Mouse (Mus musculus) spleen, postnatal 36 days (tissue): ENCODE measurements around the gene Glrb.

ENCODE experiments used
- DNase-seq, 2 experiments: peaks; one replicate each; pipeline ENCODE4 v3.0.0; 2022; ENCODE audit warnings: low spot score in 2 of 2, mixed read lengths in 1 of 2

Gene Glrb

DNA sequence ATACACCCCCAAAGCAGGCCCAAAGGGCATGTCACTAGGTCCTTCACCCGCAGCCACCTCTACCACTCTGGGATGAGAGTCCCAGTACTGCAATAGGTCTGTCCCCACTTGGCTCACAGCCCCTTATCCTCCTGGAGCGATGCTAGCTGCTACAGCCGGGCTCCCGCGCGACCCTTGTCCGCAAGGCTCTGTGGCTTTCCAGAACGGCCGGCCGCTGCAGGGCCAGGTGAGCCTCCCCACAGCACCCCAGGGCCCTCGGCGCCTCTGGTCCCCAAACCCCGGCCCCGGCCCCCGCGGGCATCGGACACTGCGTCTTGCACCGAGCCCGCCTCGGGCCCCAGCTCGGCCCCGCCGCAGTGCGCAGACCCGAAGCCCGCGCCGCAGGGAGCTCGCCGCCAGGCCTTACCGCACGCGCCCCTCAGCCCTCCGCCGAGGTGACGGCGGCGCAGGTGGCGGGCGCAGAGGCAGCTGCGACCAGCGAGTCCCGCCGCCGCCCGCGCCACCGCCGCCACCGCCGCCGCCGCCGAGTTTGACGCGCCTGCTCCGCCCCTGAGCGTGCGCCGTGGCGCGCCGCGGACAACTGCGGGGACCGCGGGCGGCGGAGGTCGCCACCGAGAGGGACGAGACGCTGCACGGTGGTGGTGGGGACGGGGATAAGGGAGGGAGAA lies at the start of gene Glrb:
Glrb (minus strand) TSS at position 550 of the 668 bp plus-strand sequence.
- DNase-seq, result no peak

GRCm38 (mm10) chr3:80959965-80960364 lies 46.5 kb upstream of the Glrb start:
- no peak for DNase-seq

DNA sequence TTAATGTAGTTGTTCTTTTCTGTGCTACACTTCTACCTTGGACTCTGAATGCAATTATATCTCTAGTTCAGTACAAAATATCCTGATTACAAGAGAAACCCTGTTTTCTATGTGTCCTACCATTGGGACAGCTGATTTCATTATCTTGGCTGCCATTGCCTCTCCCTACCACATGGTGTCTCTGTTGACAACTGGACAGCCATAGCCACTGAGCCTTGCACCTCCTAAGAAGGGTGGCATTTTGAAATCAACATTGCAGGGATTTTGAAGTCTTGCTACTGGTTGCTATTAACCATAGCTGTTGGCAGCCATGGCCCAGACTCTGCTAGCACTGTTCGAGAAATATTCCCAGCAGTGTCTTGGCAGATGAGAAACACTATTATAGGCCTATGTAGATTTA lies 45.1 kb upstream of the Glrb start:
- DNase-seq, result peak; percentile 6

GRCm38 (mm10) chr3:80913779-80914284 lies 372 bp upstream of the Glrb start:
- DNase-seq, result no peak

GRCm38 (mm10) chr3:80894745-80895480 lies 18.5 kb downstream of the Glrb start:
- DNase-seq, result no peak

DNA sequence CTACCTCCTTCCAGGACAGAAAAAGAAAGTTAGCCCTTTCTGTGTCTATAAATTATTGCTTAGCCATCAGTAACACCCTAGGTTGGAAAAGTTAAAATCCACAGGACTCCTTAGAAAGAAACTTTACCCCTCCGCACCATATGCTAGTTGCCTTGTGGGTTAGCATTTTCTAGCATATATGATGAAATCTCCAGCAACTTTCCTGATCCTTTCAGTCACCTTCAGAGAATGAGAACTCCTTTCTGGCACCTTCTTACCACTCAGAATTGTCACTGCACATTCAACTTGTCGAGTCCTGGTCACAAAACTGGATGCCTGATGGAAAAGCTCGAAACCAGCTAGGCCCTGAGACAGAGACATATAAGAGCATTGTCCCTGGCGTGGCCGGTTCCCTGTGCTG lies 19.1 kb downstream of the Glrb start:
- DNase-seq, result no peak

DNA sequence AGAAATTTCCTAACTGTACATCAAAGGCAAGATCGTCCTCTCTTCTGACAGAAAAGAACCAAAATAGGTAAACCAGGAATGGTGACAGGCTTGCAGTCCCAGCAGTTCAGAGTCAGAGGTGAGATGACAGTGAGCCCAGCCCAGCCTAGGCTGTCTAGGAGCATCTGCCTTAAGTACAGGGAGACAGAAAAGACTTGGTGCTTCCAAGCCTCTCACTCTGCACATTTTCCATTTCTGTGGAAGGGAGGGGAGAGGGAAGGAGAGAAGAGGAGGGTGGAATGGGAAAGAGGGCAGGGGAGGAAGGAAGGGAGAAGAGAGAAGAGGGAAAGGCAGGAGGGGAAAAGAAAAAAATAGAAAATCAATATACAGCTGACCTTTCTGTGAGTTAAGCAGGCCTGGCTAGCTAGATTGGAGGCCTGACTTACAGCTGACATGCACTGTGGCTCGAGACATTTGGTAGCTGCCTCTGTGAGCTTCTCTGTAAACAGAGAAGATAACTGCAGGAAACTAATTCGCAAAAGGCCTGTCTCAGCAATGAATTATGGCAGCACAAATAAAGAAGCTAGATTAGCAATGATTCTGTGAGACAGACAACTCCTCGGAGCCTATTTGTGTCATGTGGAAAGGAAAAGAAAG lies 20.3 kb downstream of the Glrb start:
- no peak for DNase-seq

DNA sequence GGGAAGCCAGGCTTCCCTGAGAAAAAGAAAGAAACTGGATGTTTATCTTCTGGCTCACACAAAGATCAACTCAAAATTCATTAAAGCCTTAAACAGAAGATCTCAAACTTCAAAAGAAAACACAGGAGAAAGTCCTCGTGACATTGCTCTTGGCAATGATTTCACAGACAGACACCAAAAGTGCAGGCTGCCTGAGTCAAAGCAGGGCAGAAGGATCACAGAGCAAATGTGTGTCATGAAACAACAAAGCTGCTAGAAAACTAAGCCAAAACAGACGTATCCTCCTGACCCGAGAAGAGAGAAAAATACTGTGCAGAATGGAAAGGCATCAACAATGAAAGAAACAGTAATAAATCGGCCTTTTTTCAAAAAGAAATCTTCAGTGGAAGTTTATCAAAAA lies 22.4 kb downstream of the Glrb start:
- no peak for DNase-seq

GRCm38 (mm10) chr3:80885174-80885573 lies 28.3 kb downstream of the Glrb start:
- DNase-seq, result no peak

DNA sequence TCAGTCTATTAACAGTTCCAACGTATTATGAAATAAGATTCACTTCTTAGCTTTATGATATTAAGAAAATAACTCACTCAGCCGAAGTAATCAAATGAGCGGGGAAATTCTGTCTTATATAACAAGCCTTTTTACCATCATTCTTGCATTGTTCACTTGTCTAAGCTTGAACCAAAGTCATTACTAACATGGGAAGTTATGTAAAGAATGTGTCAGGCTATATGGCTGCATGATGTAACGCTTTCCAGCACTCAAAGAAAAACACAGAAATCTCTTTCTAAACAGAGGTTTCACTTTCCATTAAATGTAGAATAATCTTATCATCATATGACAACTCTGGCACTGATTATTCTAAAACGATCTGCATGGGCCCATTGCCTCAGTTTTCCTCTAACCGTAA lies 29.9 kb downstream of the Glrb start:
- no peak for DNase-seq

GRCm38 (mm10) chr3:80880660-80881293 lies 32.7 kb downstream of the Glrb start:
- no peak for DNase-seq

GRCm38 (mm10) chr3:80878571-80878970 lies 34.9 kb downstream of the Glrb start:
- DNase-seq, result no peak

GRCm38 (mm10) chr3:80874690-80875353 lies 38.6 kb downstream of the Glrb start:
- no peak for DNase-seq

DNA sequence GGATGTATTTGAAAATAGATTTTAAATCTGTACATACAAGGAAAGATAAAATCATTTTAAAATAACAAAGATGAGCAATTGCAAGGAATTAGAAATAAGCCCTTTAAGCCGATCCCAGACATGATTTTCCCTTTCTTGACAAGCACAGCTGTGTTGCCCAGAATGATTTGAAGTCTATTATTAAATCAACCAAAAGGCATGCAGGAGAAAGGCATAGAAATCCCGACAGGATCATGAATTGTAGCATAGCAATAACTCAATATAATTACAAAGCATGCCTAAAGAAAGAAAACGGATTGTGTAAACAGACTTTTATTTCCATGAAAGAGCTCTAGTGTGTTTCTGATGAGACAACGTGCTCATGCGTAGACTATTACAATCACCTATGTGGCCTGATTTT lies 39.4 kb downstream of the Glrb start:
- DNase-seq, result no peak

- DNase-seq, result no peak
Observed at GRCm38 (mm10) chr3:80871472-80872171, 41.8 kb downstream of the Glrb start.

GRCm38 (mm10) chr3:80867328-80867727 lies 46.1 kb downstream of the Glrb start:
- DNase-seq, result no peak

DNA sequence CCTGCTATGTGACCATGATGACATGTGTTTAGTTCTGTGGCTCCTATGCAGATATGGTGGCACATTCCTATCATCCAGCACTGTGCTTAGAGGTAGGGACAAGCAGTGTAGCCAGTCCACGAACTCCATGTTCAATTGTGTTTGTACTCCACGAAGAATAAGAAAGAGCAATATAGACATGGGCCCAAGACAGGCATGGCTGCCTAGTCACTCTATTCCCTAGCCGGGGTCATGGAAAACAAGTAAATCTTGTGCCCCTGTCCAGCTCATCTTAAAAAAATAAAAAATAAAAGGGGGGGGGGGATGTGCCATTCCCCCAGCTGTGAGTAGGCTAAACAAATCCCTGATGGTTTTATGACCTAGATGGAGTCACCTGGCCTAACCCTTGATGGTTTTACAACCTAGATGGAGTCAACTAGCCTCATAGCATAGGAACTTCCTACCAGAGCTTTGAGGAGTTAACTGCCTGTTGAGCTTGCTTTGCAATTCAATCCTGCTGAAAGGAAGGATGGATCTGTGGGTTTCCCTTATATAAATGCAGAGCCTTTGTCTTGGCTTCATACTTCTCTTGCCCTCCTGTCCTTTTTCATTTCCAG lies 60.5 kb downstream of the Glrb start:
- no peak for DNase-seq

DNA sequence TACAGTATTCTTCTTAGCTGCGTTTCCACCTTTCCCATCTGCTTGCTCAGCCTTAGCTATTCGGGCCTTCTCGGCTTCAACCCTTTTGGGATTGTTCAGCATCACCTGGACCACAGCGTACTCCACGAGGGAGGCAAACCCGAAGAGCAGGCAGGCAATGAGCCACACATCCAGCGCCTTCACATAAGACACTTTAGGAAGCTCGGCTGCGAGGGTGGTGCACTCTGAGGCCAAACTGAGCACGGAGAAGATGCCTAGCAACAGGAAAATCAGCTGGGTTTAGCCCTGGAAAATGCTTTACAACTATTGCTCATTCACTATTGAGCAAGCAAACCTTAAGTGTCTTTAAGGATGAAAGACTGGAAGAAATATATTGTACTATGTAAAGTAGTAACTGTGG lies 62.5 kb downstream of the Glrb start:
- DNase-seq, result no peak

DNA sequence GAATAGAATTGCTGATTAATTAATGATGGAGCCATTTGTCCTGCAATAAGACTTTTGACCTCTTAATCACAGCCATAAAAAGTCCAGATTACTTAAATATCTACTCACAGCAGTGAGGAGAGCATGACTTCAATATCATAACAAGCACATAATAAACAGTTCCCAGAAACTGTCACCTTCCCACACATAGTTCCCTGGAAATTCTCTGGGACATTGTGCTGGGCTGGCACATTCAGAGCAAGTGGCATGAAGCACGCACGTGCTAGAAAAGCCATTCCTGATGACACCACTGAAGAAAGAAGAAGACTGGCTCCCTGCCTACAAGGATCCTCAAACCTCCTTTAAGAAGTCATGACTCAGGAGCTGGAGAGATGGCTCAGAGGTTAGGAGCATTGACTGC lies 67.8 kb downstream of the Glrb start:
- DNase-seq, result no peak

DNA sequence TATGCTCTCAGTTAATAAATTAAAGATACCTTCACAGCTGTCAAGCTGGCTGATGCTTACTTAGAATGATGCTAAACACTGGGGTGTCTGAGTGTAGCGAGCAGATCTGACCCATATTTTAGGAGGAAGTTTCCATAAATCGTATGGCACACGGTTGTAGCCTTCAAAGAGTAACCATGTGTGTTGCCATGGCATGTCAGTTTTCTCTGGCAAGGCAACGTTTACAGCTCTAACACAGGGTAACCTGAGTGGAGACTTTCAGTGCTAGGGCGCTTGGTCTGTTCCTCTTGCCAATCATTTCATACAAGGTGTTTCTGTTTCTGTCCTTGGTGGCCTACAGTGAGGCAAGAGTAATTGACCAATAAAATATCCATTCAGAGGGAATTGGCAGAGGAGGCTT lies 73.6 kb downstream of the Glrb start:
- no peak for DNase-seq

DNA sequence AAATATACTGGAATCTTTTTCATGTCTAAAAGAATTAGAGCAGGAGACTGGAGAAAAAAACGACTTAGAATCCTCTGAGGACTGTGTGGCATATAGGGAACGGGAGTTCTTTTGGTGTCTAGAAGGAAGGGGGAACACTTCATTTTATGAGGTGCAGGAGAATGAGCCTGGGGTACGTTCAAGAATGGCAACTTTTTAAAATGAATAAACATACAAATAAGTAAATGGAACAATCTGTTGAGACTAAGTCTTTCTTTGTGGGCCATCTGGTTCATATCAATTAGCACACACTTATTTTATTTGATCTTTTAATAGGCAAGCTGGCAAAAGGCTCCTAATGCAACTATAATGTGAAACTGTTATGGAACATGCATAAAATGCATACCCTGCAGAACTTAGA lies 75.9 kb downstream of the Glrb start:
- DNase-seq, result no peak
